Mouse (Mus musculus) hindbrain, embryonic 10.5 days (tissue): ENCODE data around the gene Ppm1j. TPM values are rescaled to one million over a fixed set of nuclear protein-coding genes. Genes with fewer than 3 reads are reported as not detected.

Experiments used
- DNase-seq: peaks from one replicate; pipeline ENCODE4 v3.0.0-alpha.2; 2017; ENCODE audit warnings: low spot score
- H3K27ac ChIP-seq: fragments of 300-500 bp; sonication (generic); 2 replicates; pipeline ENCODE4 v1.5.1; 2016; ENCODE audit warnings: mild to moderate bottlenecking, moderate library complexity
- H3K27me3 ChIP-seq: fragments of 300-500 bp; sonication (generic); 2 replicates; pipeline ENCODE4 v1.6.1; 2016; ENCODE audit warnings: mild to moderate bottlenecking; ENCODE audit not compliant: poor library complexity, insufficient read depth, severe bottlenecking
- H3K36me3 ChIP-seq: fragments of 300-500 bp; sonication (generic); 2 replicates; pipeline ENCODE4 v1.6.1; 2016; ENCODE audit warnings: mild to moderate bottlenecking, moderate library complexity
- H3K4me1 ChIP-seq: fragments of 300-500 bp; sonication (generic); replicated peaks from 2 replicates; pipeline ENCODE4 v1.6.1; 2016; ENCODE audit warnings: mild to moderate bottlenecking
- H3K4me3 ChIP-seq: fragments of 300-500 bp; sonication (generic); 2 replicates; pipeline ENCODE4 v1.5.1; 2016; ENCODE audit warnings: mild to moderate bottlenecking, moderate library complexity
- H3K9me3 ChIP-seq: fragments of 300-500 bp; sonication (generic); 2 replicates; pipeline ENCODE4 v1.6.1; 2016; ENCODE audit warnings: mild to moderate bottlenecking, moderate library complexity
- WGBS: fragments of 180-500 bp; shearing (Covaris S2); methylation state at CpG from one replicate; pipeline ENCODE4 v1.1.7; 2016; 5-methylcytosine and 5-hydroxymethylcytosine counted together
- polyA plus RNA-seq: library from polyadenylated mRNA; unstranded; fragments of >200 nt; fragmentation: Nextera tagmentation; extraction: Ambion mirVana; gene quantifications from 2 replicates; pipeline ENCODE4 v1.2.1, GENCODE M21; 2016

Gene Ppm1j
- polyA plus RNA-seq, 1 experiment from 2014 or later: 1.8 TPM

DNA sequence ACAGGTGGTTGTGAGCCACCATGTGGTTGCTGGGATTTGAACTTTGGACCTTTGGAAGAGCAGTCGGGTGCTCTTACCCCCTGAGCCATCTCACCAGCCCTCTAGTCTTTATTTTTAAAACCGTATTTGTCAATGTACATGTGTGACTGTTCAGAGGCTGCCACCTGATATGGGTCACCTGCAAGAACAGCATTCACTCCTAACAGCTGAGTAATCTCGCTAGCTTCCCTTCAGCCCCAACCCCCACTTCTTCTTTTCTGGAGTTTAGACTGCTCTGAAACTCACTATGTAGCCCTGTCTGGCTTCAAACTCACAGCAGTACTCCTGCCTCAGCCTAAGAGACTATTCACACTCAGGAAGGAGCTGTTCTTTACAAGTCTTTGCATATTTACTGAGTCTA, 41.6 kb downstream of the Ppm1j start:
- no peak for DNase-seq
- no peak overlapping the region for H3K4me3 ChIP-seq
- H3K9me3 ChIP-seq: no peaks in the 10 kb centered on the region
- no peaks in the 10 kb centered on the region for H3K27me3 ChIP-seq
- H3K36me3 ChIP-seq: peaks cover 44% of the 10 kb centered on the region
- WGBS: 93% methylated on average over 3 of the region's 3 CpGs
- peaks cover 15% of the 10 kb centered on the region for H3K4me1 ChIP-seq
- H3K27ac ChIP-seq: no peak overlapping the region

Other genes starting within 250 kb of the Ppm1j start
- gene Slc16a1, start 142.4 kb upstream of the Ppm1j start, polyA plus RNA-seq: 29.7 and 45.0 TPM in 2 replicates
- 0.05 and 0.46 TPM in 2 replicates for gene Fam19a3, start 784 bp downstream of the Ppm1j start, polyA plus RNA-seq
- 102 and 107 TPM in 2 replicates for gene Rhoc, start 7.3 kb downstream of the Ppm1j start, polyA plus RNA-seq
- 17.0 and 19.8 TPM in 2 replicates for gene Mov10, start 37.5 kb downstream of the Ppm1j start, polyA plus RNA-seq
- gene St7l, start 82.9 kb downstream of the Ppm1j start, polyA plus RNA-seq: 28.7 and 33.7 TPM in 2 replicates
- gene Capza1, start 83.4 kb downstream of the Ppm1j start, polyA plus RNA-seq: 188 and 212 TPM in 2 replicates
- gene Wnt2b, start 180.9 kb downstream of the Ppm1j start, polyA plus RNA-seq: 1.3 and 1.7 TPM in 2 replicates